Mouse (Mus musculus) olfactory bulb, adult 2 months (tissue): ENCODE results near the gene Ercc4. TPM values are rescaled to one million over a fixed set of nuclear protein-coding genes. Genes with fewer than 3 reads are reported as not detected.

Experiments
- H3K27ac ChIP-seq: fragments of 200-500 bp; 2 replicates; pipeline ENCODE4 v1.5.1; 2012; ENCODE audit warnings: low read depth, low read length; ENCODE audit not compliant: insufficient read depth
- H3K4me1 ChIP-seq: fragments of 200-500 bp; 2 replicates; pipeline ENCODE4 v1.6.1; 2012; ENCODE audit warnings: low read length; ENCODE audit not compliant: control insufficient read depth, insufficient read depth
- H3K4me3 ChIP-seq: fragments of 200-500 bp; 2 replicates; pipeline ENCODE4 v1.5.1; 2012; ENCODE audit warnings: mild to moderate bottlenecking, low read depth, low read length, moderate library complexity; ENCODE audit not compliant: insufficient read depth
- CTCF ChIP-seq: fragments of 200-500 bp; IDR thresholded peaks from 2 replicates; pipeline ENCODE4 v1.5.1; 2012; ENCODE audit warnings: low read depth, mild to moderate bottlenecking, low read length, moderate library complexity; ENCODE audit not compliant: insufficient read depth
- POLR2A ChIP-seq: fragments of 200-500 bp; IDR thresholded peaks from 2 replicates; pipeline ENCODE4 v1.6.1; 2012; ENCODE audit warnings: mild to moderate bottlenecking, low read depth, low read length, moderate library complexity; ENCODE audit not compliant: insufficient read depth
- WGBS: fragments of 180-500 bp; shearing (Covaris S2); methylation state at CpG from one replicate; pipeline ENCODE4 v1.1.7; 2018; 5-methylcytosine and 5-hydroxymethylcytosine counted together
- polyA plus RNA-seq: library from polyadenylated mRNA; stranded (reverse); fragments of >200 nt; gene quantifications from 2 replicates; pipeline ENCODE4 v1.2.4, GENCODE M21; 2012; ENCODE audit warnings: low replicate concordance; ENCODE audit not compliant: missing spikeins, insufficient read depth, insufficient read length

The Ercc4 gene
- polyA plus RNA-seq, 1 experiment: not detected

GRCm38 (mm10) chr16:13117299-13117966 is 7.9 kb downstream of the Ercc4 start:
- H3K27ac ChIP-seq: no peak overlapping the region

GRCm38 (mm10) chr16:13117967-13118430 is 8.5 kb downstream of the Ercc4 start:
- TF ChIP-seq CTCF: no peak
- no peak for TF ChIP-seq POLR2A
- 0 out of 2 replicates have a peak, but pooled peaks cover 2% of the 10 kb centered on the region for H3K4me1 ChIP-seq
- WGBS: 89% methylated on average over 7 of the region's 7 CpGs
- no peak overlapping the region for H3K4me3 ChIP-seq
- H3K27ac ChIP-seq: no peak overlapping the region

More at GRCm38 (mm10) chr16:13117299-13117966, 7.9 kb downstream of the Ercc4 start:
- 62% methylated on average over 9 of the region's 9 CpGs for WGBS
- no peak for TF ChIP-seq POLR2A
- 0 out of 2 replicates have a peak, but pooled peaks have one; percentile 39 for TF ChIP-seq CTCF
- H3K4me3 ChIP-seq: no peak overlapping the region
- H3K4me1 ChIP-seq: 0 out of 2 replicates have a peak, but pooled peaks cover 2% of the 10 kb centered on the region

- H3K4me3 ChIP-seq: no peak overlapping the region
- 0 out of 2 replicates have a peak, but pooled peaks cover 2% of the 10 kb centered on the region for H3K4me1 ChIP-seq
- TF ChIP-seq POLR2A (no peak), CTCF (no peak)
- WGBS: 89% methylated on average over 2 of the region's 2 CpGs
- no peak overlapping the region for H3K27ac ChIP-seq
Measured at GRCm38 (mm10) chr16:13118754-13119294, 9.3 kb downstream of the Ercc4 start.

GRCm38 (mm10) chr16:13119641-13120350 is 10.3 kb downstream of the Ercc4 start:
- H3K4me1 ChIP-seq: 0 out of 2 replicates have a peak, but pooled peaks cover 2% of the 10 kb centered on the region
- H3K27ac ChIP-seq: no peak overlapping the region
- no peak overlapping the region for H3K4me3 ChIP-seq
- TF ChIP-seq POLR2A (no peak), CTCF (no peak)
- WGBS: 95% methylated on average over 3 of the region's 3 CpGs

GRCm38 (mm10) chr16:13125357-13125756 is 15.9 kb downstream of the Ercc4 start:
- no peak overlapping the region for H3K4me3 ChIP-seq
- H3K27ac ChIP-seq: no peak overlapping the region
- no peak for TF ChIP-seq POLR2A
- no peak for TF ChIP-seq CTCF
- WGBS: 73% methylated on average over 8 of the region's 8 CpGs
- no peaks in the 10 kb centered on the region for H3K4me1 ChIP-seq

- H3K4me3 ChIP-seq: no peak overlapping the region
- TF ChIP-seq POLR2A (no peak), CTCF (no peak)
- no peak overlapping the region for H3K27ac ChIP-seq
- WGBS: 92% methylated on average over 10 of the region's 10 CpGs
- no peaks in the 10 kb centered on the region for H3K4me1 ChIP-seq
Measured at GRCm38 (mm10) chr16:13127566-13127965, 18.1 kb downstream of the Ercc4 start.

- WGBS: 59% methylated on average over 14 of the region's 14 CpGs
- H3K4me3 ChIP-seq: no peak overlapping the region
- H3K27ac ChIP-seq: no peak overlapping the region
- no peaks in the 10 kb centered on the region for H3K4me1 ChIP-seq
- TF ChIP-seq POLR2A (no peak), CTCF (peak; percentile 47; the same call in 1 of the 2 replicates)
Measured at GRCm38 (mm10) chr16:13130412-13130811, 20.9 kb downstream of the Ercc4 start.

- Histone ChIP-seq H3K4me1 (no peaks in the 10 kb centered on the region), H3K27ac (no peak overlapping the region), H3K4me3 (no peak overlapping the region)
- TF ChIP-seq POLR2A (no peak), CTCF (no peak)
- 93% methylated on average over 6 of the region's 6 CpGs for WGBS
Measured at GRCm38 (mm10) chr16:13141220-13141619, 31.7 kb downstream of the Ercc4 start.

GRCm38 (mm10) chr16:13143932-13144331 is 34.4 kb downstream of the Ercc4 start:
- Histone ChIP-seq H3K27ac (no peak overlapping the region), H3K4me1 (no peaks in the 10 kb centered on the region), H3K4me3 (no peak overlapping the region)
- 92% methylated on average over 7 of the region's 7 CpGs for WGBS
- TF ChIP-seq POLR2A: no peak
- no peak for TF ChIP-seq CTCF
